Mouse (Mus musculus) bone marrow, adult 2 months (tissue): ENCODE results near the gene Prmt9.

Experiments used
- CTCF ChIP-seq: fragments of 200-500 bp; IDR thresholded peaks from 2 replicates; pipeline ENCODE4 v1.5.1; 2011; ENCODE audit warnings: low read length, control low read depth; ENCODE audit not compliant: control insufficient read depth, insufficient read depth
- POLR2A ChIP-seq: fragments of 200-500 bp; IDR thresholded peaks from 2 replicates; pipeline ENCODE4 v1.6.1; 2011; ENCODE audit warnings: low read depth, mild to moderate bottlenecking, control low read depth, low read length, borderline replicate concordance; ENCODE audit not compliant: control insufficient read depth

- TF ChIP-seq CTCF, result no peak
- TF ChIP-seq POLR2A, result no peak
Observed at GRCm38 (mm10) chr8:77536821-77537220, 12.4 kb upstream of the Prmt9 start.
